Mouse (Mus musculus): ENCODE measurements around the gene Ephx1.
"Not testable (repeated sequence)": the region's sequence is repeated elsewhere in the genome, so short reads cannot be mapped to it uniquely, and the experiment has no call there.

Gene Ephx1

GRCm38 (mm10) chr1:180941726-180942125, 79.0 kb downstream of the Ephx1 start:
- intact Hi-C loops (cut with DNase I), result no loop called here

GRCm38 (mm10) chr1:180940776-180941460, 79.8 kb downstream of the Ephx1 start:
- intact Hi-C loops (cut with DNase I), result no loop called here

- intact Hi-C loops (cut with DNase I), result not testable (repeated sequence)
These were observed 81.9 kb downstream of the Ephx1 start for GRCm38 (mm10) chr1:180938781-180939180.

- intact Hi-C loops (cut with DNase I), result not testable (repeated sequence)
These were observed 83.1 kb downstream of the Ephx1 start for GRCm38 (mm10) chr1:180937631-180938030.

- intact Hi-C loops (cut with DNase I), result not testable (repeated sequence)
These were observed 83.9 kb downstream of the Ephx1 start for GRCm38 (mm10) chr1:180936610-180937398.

- intact Hi-C loops (cut with DNase I), result no loop called here
These were observed 86.0 kb downstream of the Ephx1 start, which contains the start of gene Lefty1 for GRCm38 (mm10) chr1:180934467-180935419. Gene Lefty1 (plus strand): TSS chr1:180935022.

GRCm38 (mm10) chr1:180933659-180934058, 87.0 kb downstream of the Ephx1 start:
- intact Hi-C loops (cut with DNase I), result no loop called here

- intact Hi-C loops (cut with DNase I), result no loop called here
These were observed 89.6 kb downstream of the Ephx1 start for GRCm38 (mm10) chr1:180931106-180931505.

GRCm38 (mm10) chr1:180929599-180929998, 91.1 kb downstream of the Ephx1 start:
- intact Hi-C loops (cut with DNase I), result no loop called here

- intact Hi-C loops (cut with DNase I), result no loop called here
These were observed 94.4 kb downstream of the Ephx1 start for GRCm38 (mm10) chr1:180926286-180926685.
